Mouse (Mus musculus) forebrain, embryonic 10.5 days (tissue): ENCODE results near the gene Zscan26. TPM values are rescaled to one million over a fixed set of nuclear protein-coding genes. Genes with fewer than 3 reads are reported as not detected.

Experiments used
- DNase-seq: peaks from one replicate; pipeline ENCODE4 v3.0.0-alpha.2; 2017; ENCODE audit warnings: low spot score; ENCODE audit errors: extremely low spot score
- H3K27ac ChIP-seq: fragments of 300-500 bp; sonication (generic); 2 replicates; pipeline ENCODE4 v1.5.1; 2016; ENCODE audit warnings: mild to moderate bottlenecking
- H3K27me3 ChIP-seq: fragments of 300-500 bp; sonication (generic); 2 replicates; pipeline ENCODE4 v1.6.1; 2016; ENCODE audit warnings: mild to moderate bottlenecking; ENCODE audit not compliant: poor library complexity, severe bottlenecking
- H3K36me3 ChIP-seq: fragments of 300-500 bp; sonication (generic); replicated peaks from 2 replicates; pipeline ENCODE4 v1.6.1; 2016; ENCODE audit warnings: mild to moderate bottlenecking, moderate library complexity
- H3K4me1 ChIP-seq: fragments of 300-500 bp; sonication (generic); 2 replicates; pipeline ENCODE4 v1.6.1; 2016
- H3K4me3 ChIP-seq: fragments of 300-500 bp; sonication (generic); 2 replicates; pipeline ENCODE4 v1.5.1; 2016; ENCODE audit warnings: mild to moderate bottlenecking, moderate library complexity
- H3K9me3 ChIP-seq: fragments of 300-500 bp; sonication (generic); 2 replicates; pipeline ENCODE4 v1.6.1; 2016; ENCODE audit warnings: mild to moderate bottlenecking, moderate library complexity
- WGBS: fragments of 180-500 bp; shearing (Covaris S2); methylation state at CpG from one replicate; pipeline ENCODE4 v1.1.7; 2016; 5-methylcytosine and 5-hydroxymethylcytosine counted together
- polyA plus RNA-seq: library from polyadenylated mRNA; unstranded; fragments of >200 nt; fragmentation: Nextera tagmentation; extraction: Ambion mirVana; gene quantifications from 2 replicates; pipeline ENCODE4 v1.2.1, GENCODE M21; 2016

Gene Zscan26
- polyA plus RNA-seq, 1 experiment from 2014 or later, result 22.8 TPM

- Histone ChIP-seq H3K4me1 (peaks cover 19% of the 10 kb centered on the region), H3K27me3 (no peaks in the 10 kb centered on the region), H3K9me3 (no peaks in the 10 kb centered on the region), H3K4me3 (no peak overlapping the region), H3K27ac (no peak overlapping the region; the same call in 1 of the 2 replicates), H3K36me3 (peaks cover 6% of the 10 kb centered on the region)
- WGBS, result 13% methylated on average over 4 of the region's 4 CpGs
- DNase-seq, result no peak
These were observed 2.8 kb upstream of the Zscan26 start for GRCm38 (mm10) chr13:21456347-21456746.

GRCm38 (mm10) chr13:21454133-21454532 is 603 bp upstream of the Zscan26 start:
- H3K4me3 ChIP-seq, result peak overlapping the region; percentile 76; the same call in 1 of the 2 replicates
- H3K9me3 ChIP-seq, result no peaks in the 10 kb centered on the region
- peaks cover 19% of the 10 kb centered on the region for H3K4me1 ChIP-seq
- DNase-seq, result no peak
- H3K27ac ChIP-seq, result no peak overlapping the region; the same call in 1 of the 2 replicates
- WGBS, result 90% methylated on average over 3 of the region's 3 CpGs
- peaks cover 15% of the 10 kb centered on the region for H3K36me3 ChIP-seq
- H3K27me3 ChIP-seq, result no peaks in the 10 kb centered on the region

- no peaks in the 10 kb centered on the region for H3K27me3 ChIP-seq
- peaks cover 26% of the 10 kb centered on the region for H3K36me3 ChIP-seq
- H3K4me3 ChIP-seq, result peak overlapping the region; percentile 76
- DNase-seq, result no peak
- WGBS, result 3% methylated on average over 13 of the region's 13 CpGs
- H3K4me1 ChIP-seq, result peaks cover 19% of the 10 kb centered on the region
- H3K27ac ChIP-seq, result peak overlapping the region; percentile 88
- H3K9me3 ChIP-seq, result no peaks in the 10 kb centered on the region
These were observed 488 bp downstream of the Zscan26 start for GRCm38 (mm10) chr13:21453042-21453441.

GRCm38 (mm10) chr13:21447856-21448614 is 5.5 kb downstream of the Zscan26 start:
- DNase-seq, result no peak
- 84% methylated on average over 16 of the region's 16 CpGs for WGBS
- Histone ChIP-seq H3K36me3 (peaks cover 76% of the 10 kb centered on the region), H3K4me3 (no peak overlapping the region), H3K27ac (no peak overlapping the region), H3K27me3 (no peaks in the 10 kb centered on the region), H3K4me1 (peaks cover 10% of the 10 kb centered on the region), H3K9me3 (no peaks in the 10 kb centered on the region)

GRCm38 (mm10) chr13:21446796-21447195 is 6.7 kb downstream of the Zscan26 start:
- peaks cover 80% of the 10 kb centered on the region for H3K36me3 ChIP-seq

GRCm38 (mm10) chr13:21441207-21441572 is 12.3 kb downstream of the Zscan26 start:
- DNase-seq, result no peak
- H3K9me3 ChIP-seq, result no peaks in the 10 kb centered on the region; the same call in 1 of the 2 replicates

More at GRCm38 (mm10) chr13:21446796-21447195, 6.7 kb downstream of the Zscan26 start:
- Histone ChIP-seq H3K4me1 (no peaks in the 10 kb centered on the region), H3K4me3 (no peak overlapping the region), H3K27me3 (no peaks in the 10 kb centered on the region), H3K9me3 (no peaks in the 10 kb centered on the region), H3K27ac (no peak overlapping the region)
- 86% methylated on average over 9 of the region's 9 CpGs for WGBS
- DNase-seq, result no peak

GRCm38 (mm10) chr13:21440503-21441206 is 12.9 kb downstream of the Zscan26 start, which contains the start of gene Pgbd1:
Gene Pgbd1 (minus strand): TSS chr13:21441058.
- H3K4me3 ChIP-seq, result peak within 1 kb of the TSS; percentile 64
- peak; percentile 83 for DNase-seq
- H3K27ac ChIP-seq, result peak within 1 kb of the TSS; percentile 87
- peaks cover 32% of the 10 kb centered on the region for H3K36me3 ChIP-seq
- no peaks in the 10 kb centered on the region for H3K27me3 ChIP-seq
- H3K4me1 ChIP-seq, result peaks cover 20% of the 10 kb centered on the region
- H3K9me3 ChIP-seq, result no peaks in the 10 kb centered on the region; the same call in 1 of the 2 replicates
- WGBS, result 1% methylated on average over 32 of the region's 32 CpGs

More at GRCm38 (mm10) chr13:21441207-21441572, 12.3 kb downstream of the Zscan26 start:
- H3K4me1 ChIP-seq, result peaks cover 20% of the 10 kb centered on the region
- H3K4me3 ChIP-seq, result peak overlapping the region; percentile 64
- 16% methylated on average over 10 of the region's 10 CpGs for WGBS
- H3K27ac ChIP-seq, result peak overlapping the region; percentile 87
- H3K36me3 ChIP-seq, result peaks cover 37% of the 10 kb centered on the region
- no peaks in the 10 kb centered on the region for H3K27me3 ChIP-seq

GRCm38 (mm10) chr13:21435476-21435875 is 18.1 kb downstream of the Zscan26 start:
- peaks cover 8% of the 10 kb centered on the region for H3K4me1 ChIP-seq
- H3K4me3 ChIP-seq, result no peak overlapping the region
- no peaks in the 10 kb centered on the region for H3K27me3 ChIP-seq
- H3K36me3 ChIP-seq, result 0 out of 2 replicates have a peak, but pooled peaks cover 4% of the 10 kb centered on the region
- no peak for DNase-seq
- no peaks in the 10 kb centered on the region; the same call in 1 of the 2 replicates for H3K9me3 ChIP-seq
- H3K27ac ChIP-seq, result no peak overlapping the region
- 86% methylated on average over 4 of the region's 4 CpGs for WGBS

- no peaks in the 10 kb centered on the region for H3K4me1 ChIP-seq
- H3K36me3 ChIP-seq, result peaks cover 4% of the 10 kb centered on the region; the same call in 1 of the 2 replicates
- H3K4me3 ChIP-seq, result no peak overlapping the region
- no peak for DNase-seq
- H3K27me3 ChIP-seq, result no peaks in the 10 kb centered on the region
- no peaks in the 10 kb centered on the region for H3K9me3 ChIP-seq
- H3K27ac ChIP-seq, result no peak overlapping the region
- WGBS, result 89% methylated on average over 1 of the region's 1 CpGs
These were observed 25.9 kb downstream of the Zscan26 start for GRCm38 (mm10) chr13:21427631-21428030.

GRCm38 (mm10) chr13:21423301-21423700 is 30.2 kb downstream of the Zscan26 start:
- no peak for DNase-seq
- WGBS, result 75% methylated on average over 5 of the region's 5 CpGs
- Histone ChIP-seq H3K9me3 (no peaks in the 10 kb centered on the region), H3K4me3 (no peak overlapping the region), H3K27ac (no peak overlapping the region), H3K27me3 (no peaks in the 10 kb centered on the region), H3K36me3 (no peaks in the 10 kb centered on the region; the same call in 1 of the 2 replicates), H3K4me1 (no peaks in the 10 kb centered on the region)

- Histone ChIP-seq H3K27ac (no peak overlapping the region), H3K4me1 (peaks cover 8% of the 10 kb centered on the region), H3K4me3 (no peak overlapping the region), H3K9me3 (no peaks in the 10 kb centered on the region), H3K27me3 (no peaks in the 10 kb centered on the region), H3K36me3 (no peaks in the 10 kb centered on the region)
- DNase-seq, result no peak
- WGBS, result 70% methylated on average over 6 of the region's 6 CpGs
These were observed 34.7 kb downstream of the Zscan26 start for GRCm38 (mm10) chr13:21418865-21419264.

GRCm38 (mm10) chr13:21417298-21418010 is 36.1 kb downstream of the Zscan26 start:
- H3K4me1 ChIP-seq, result peaks cover 8% of the 10 kb centered on the region
- no peak for DNase-seq
- H3K4me3 ChIP-seq, result no peak overlapping the region
- no peaks in the 10 kb centered on the region for H3K27me3 ChIP-seq
- no peaks in the 10 kb centered on the region for H3K9me3 ChIP-seq
- 83% methylated on average over 6 of the region's 6 CpGs for WGBS
- no peak overlapping the region for H3K27ac ChIP-seq
- no peaks in the 10 kb centered on the region for H3K36me3 ChIP-seq
